ENCODE assay signal across 8 mouse cellular contexts in the genomic region with DNA sequence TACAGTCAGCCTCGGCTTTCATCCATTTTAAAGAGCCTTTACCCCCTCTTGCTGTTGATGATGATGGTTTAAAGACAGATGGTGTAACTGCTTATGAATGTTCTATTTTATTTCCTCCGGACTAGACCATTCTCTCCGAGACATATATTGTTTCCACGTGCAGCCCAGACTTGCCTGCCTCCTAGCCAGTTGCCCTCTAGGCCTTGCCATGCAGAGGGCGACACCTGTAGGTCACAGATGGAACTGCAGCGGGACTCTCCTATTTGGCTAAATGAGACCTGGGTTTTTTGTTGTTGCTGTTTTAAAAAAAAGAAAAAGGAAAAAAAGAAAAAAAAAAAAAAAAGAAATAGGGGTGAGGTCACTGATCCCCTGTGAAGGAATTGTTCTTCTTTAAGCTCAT.
DNase-seq lines count a peak whose midpoint lies in the region; ATAC-seq and TF ChIP-seq lines count a peak whose summit lies in the region.
"Had no signal": no experiment of that assay in that cellular context is flagged by ENCODE, and none has a peak within 500 bp of the region (broad histone marks: within the 10 kb centered on the region; RNA-seq: fewer than 3 reads in every experiment).

No protein-coding gene starts in this region.

- ATAC-seq in forebrain, embryonic 15.5 days (replicated peaks) = no peak
- ATAC-seq in hindbrain, embryonic 14.5 days (ENCODE audit: low FRiP score) = no peak
- ATAC-seq in midbrain, embryonic 11.5 days (ENCODE audit: low FRiP score) = peak; percentile 49; the same call in 1 of the 2 replicates

- H3K36me3 ChIP-seq in forebrain, embryonic 15.5 days = no peaks in the 10 kb centered on the region
- H3K36me3 ChIP-seq in hindbrain, embryonic 14.5 days (replicated peaks; ENCODE audit: control insufficient read depth, insufficient read depth) = peaks cover 1% of the 10 kb centered on the region; the same call in 1 of the 2 replicates
- H3K36me3 ChIP-seq in midbrain, embryonic 11.5 days (ENCODE audit: control insufficient read depth, insufficient read depth, low read length) = no peaks in the 10 kb centered on the region
- no peaks in the 10 kb centered on the region for H3K36me3 ChIP-seq in small intestine, adult 2 months (ENCODE audit: control insufficient read depth, insufficient read depth, low read length)

- H3K9ac ChIP-seq in forebrain, embryonic 15.5 days (replicated peaks) = no peak overlapping the region
- H3K9ac ChIP-seq in hindbrain, embryonic 14.5 days = no peak overlapping the region
- no peak overlapping the region for H3K9ac ChIP-seq in midbrain, embryonic 11.5 days (ENCODE audit: low read length)
- H3K9ac ChIP-seq: stomach, embryonic 15.5 days had no signal

- H3K4me1 ChIP-seq in forebrain, embryonic 15.5 days = peaks cover 32% of the 10 kb centered on the region
- peaks cover 32% of the 10 kb centered on the region for H3K4me1 ChIP-seq in hindbrain, embryonic 14.5 days (replicated peaks; ENCODE audit: control insufficient read depth, insufficient read depth, low read length)
- peaks cover 27% of the 10 kb centered on the region for H3K4me1 ChIP-seq in midbrain, embryonic 11.5 days (ENCODE audit: control insufficient read depth, insufficient read depth, low read length)
- peaks cover 8% of the 10 kb centered on the region for H3K4me1 ChIP-seq in small intestine, adult 2 months (ENCODE audit: control insufficient read depth, insufficient read depth, insufficient read length, low read length)

- TF ChIP-seq CTCF in small intestine, adult 2 months (IDR thresholded peaks at IDR 0.05; ENCODE audit: extremely low read depth, insufficient read length, insufficient replicate concordance, low read depth, low read length) = peak; percentile 99; the same call in 1 of the 2 replicates

- peak overlapping the region; percentile 61 for H3K27ac ChIP-seq in forebrain, embryonic 15.5 days (replicated peaks)
- H3K27ac ChIP-seq in hindbrain, embryonic 14.5 days = no peak overlapping the region
- no peak overlapping the region for H3K27ac ChIP-seq in midbrain, embryonic 11.5 days (ENCODE audit: low read depth, low read length)
- no peak overlapping the region for H3K27ac ChIP-seq in small intestine, adult 2 months (ENCODE audit: insufficient read depth, low read depth, low read length)

- no peaks in the 10 kb centered on the region for H3K27me3 ChIP-seq in forebrain, embryonic 15.5 days
- no peaks in the 10 kb centered on the region for H3K27me3 ChIP-seq in hindbrain, embryonic 14.5 days (ENCODE audit: control insufficient read depth, insufficient read depth, low read length)
- no peaks in the 10 kb centered on the region for H3K27me3 ChIP-seq in midbrain, embryonic 11.5 days (ENCODE audit: control insufficient read depth, insufficient read depth, low read length)
- H3K27me3 ChIP-seq in small intestine, adult 2 months (ENCODE audit: control insufficient read depth, insufficient read depth, low read length) = no peaks in the 10 kb centered on the region
- H3K27me3 ChIP-seq: stomach, embryonic 15.5 days had no signal

- no peak overlapping the region for H3K4me2 ChIP-seq in forebrain, embryonic 15.5 days (replicated peaks)
- H3K4me2 ChIP-seq in hindbrain, embryonic 14.5 days (replicated peaks) = no peak overlapping the region
- H3K4me2 ChIP-seq in midbrain, embryonic 11.5 days = no peak overlapping the region
- H3K4me2 ChIP-seq: stomach, embryonic 15.5 days had no signal

- peak; percentile 81 for DNase-seq in R1 (ENCODE audit: low read depth, low spot score)
- DNase-seq in c-Kit-positive CD71-positive TER-119-negative erythroid progenitor cells, embryonic 14.5 days (ENCODE audit: low read depth) = peak; percentile 47
- DNase-seq in hindbrain, embryonic 14.5 days (ENCODE audit: low spot score) = peak; percentile 92
- peak; percentile 59 to 87 for DNase-seq in left cerebral cortex, adult 8-10 months (ENCODE audit: low spot score in 2 of 2)
- DNase-seq in midbrain, embryonic 11.5 days (ENCODE audit: low spot score, missing footprints) = peak; percentile 98

- H3K4me3 ChIP-seq in forebrain, embryonic 15.5 days = no peak overlapping the region
- no peak overlapping the region for H3K4me3 ChIP-seq in hindbrain, embryonic 14.5 days (replicated peaks; ENCODE audit: low read length)
- H3K4me3 ChIP-seq in midbrain, embryonic 11.5 days (ENCODE audit: low read depth, low read length) = no peak overlapping the region
- no peak overlapping the region for H3K4me3 ChIP-seq in small intestine, adult 2 months (ENCODE audit: low read depth, low read length)
- H3K4me3 ChIP-seq: stomach, embryonic 15.5 days had no signal

- H3K9me3 ChIP-seq in forebrain, embryonic 15.5 days = no peaks in the 10 kb centered on the region
- no peaks in the 10 kb centered on the region for H3K9me3 ChIP-seq in hindbrain, embryonic 14.5 days (ENCODE audit: control insufficient read depth, low read length)
- no peaks in the 10 kb centered on the region for H3K9me3 ChIP-seq in midbrain, embryonic 11.5 days (ENCODE audit: control insufficient read depth, low read length)
- H3K9me3 ChIP-seq: stomach, embryonic 15.5 days had no signal

- 5% methylated on average over 6 of the region's 6 CpGs for WGBS in forebrain, embryonic 15.5 days
- WGBS in hindbrain, embryonic 14.5 days = 7% methylated on average over 6 of the region's 6 CpGs
- WGBS in midbrain, embryonic 11.5 days = 16% methylated on average over 6 of the region's 6 CpGs
- WGBS in small intestine, adult 2 months = 15% methylated on average over 6 of the region's 6 CpGs

- TF ChIP-seq POLR2A in small intestine, adult 2 months (IDR thresholded peaks at IDR 0.05; ENCODE audit: low read depth, low read length) = no peak

Comparison
In these comparisons a context has a peak if more than half of its experiments do, and no peak if none do; other contexts are left out.
1. DNase-seq: peak in every context shown above with its lines; median percentile 98 in midbrain, embryonic 11.5 days; 92 in hindbrain, embryonic 14.5 days; 81 in R1; 73 in left cerebral cortex, adult 8-10 months; 47 in c-Kit-positive CD71-positive TER-119-negative erythroid progenitor cells, embryonic 14.5 days.